In the genomic region with DNA sequence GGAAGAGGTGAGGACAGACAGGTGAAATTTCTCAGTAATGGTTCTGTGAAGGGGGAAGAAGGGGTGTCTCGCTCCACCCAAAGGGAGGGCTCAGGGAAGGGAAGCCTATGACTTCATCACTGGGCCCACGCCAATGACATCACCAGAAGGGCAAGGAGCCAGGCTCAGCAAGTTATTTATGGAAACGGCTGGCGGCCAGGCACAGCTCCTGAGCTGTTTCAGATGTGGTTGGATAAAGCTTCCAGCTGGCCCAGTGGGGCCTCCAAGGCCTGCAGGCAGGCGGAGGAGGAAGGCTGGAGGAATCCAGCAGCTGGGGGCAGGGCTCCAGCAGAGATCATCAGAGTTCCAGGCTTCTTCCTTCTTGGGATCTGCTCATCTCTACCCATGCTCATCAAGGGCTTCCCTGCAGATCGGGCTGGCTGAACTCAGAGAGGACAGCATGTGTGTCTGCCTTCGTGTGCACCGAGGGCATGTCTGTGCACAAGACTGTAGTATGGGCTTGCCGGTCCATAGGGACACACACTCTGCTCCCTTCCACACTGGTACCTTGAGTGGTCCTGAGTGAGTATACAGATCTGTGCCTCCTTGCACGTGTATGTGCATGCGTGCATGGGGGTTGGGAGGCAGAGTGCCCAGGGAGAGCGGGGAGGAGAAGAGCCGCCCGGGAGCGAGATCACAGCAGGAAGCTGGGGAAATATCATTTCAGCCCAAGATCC, we compare ENCODE assay signal across 9 mouse cellular contexts.
DNase-seq lines count a peak whose midpoint lies in the region; ATAC-seq and TF ChIP-seq lines count a peak whose summit lies in the region.
"Had no signal": no experiment of that assay in that cellular context is flagged by ENCODE, and none has a peak within 500 bp of the region (broad histone marks: within the 10 kb centered on the region; RNA-seq: fewer than 3 reads in every experiment).

No protein-coding gene starts in this region.

- no peaks in the 10 kb centered on the region for H3K9me3 ChIP-seq in liver, embryonic 12.5 days (replicated peaks)

- H3K9ac ChIP-seq in liver, embryonic 12.5 days: no peak overlapping the region

- intact Hi-C loops in heart, postnatal 36 days (cut with DNase I): no loop called here

- 38% methylated on average over 15 of the region's 15 CpGs for WGBS in liver, embryonic 12.5 days (ENCODE audit: insufficient replicate concordance)
- 65% methylated on average over 15 of the region's 15 CpGs for WGBS in thymus, adult 2 months

- no peak overlapping the region for H3K4me2 ChIP-seq in liver, embryonic 12.5 days

- no peak for TF ChIP-seq POLR2A in thymus, adult 2 months (IDR thresholded peaks at IDR 0.05; ENCODE audit: control insufficient read depth, extremely low read depth, insufficient read depth, low read length, poor library complexity)

- no peaks in the 10 kb centered on the region for H3K27me3 ChIP-seq in liver, embryonic 12.5 days (replicated peaks)
- no peaks in the 10 kb centered on the region for H3K27me3 ChIP-seq in thymus, adult 2 months (ENCODE audit: control insufficient read depth, insufficient read depth, low read length)

- H3K4me3 ChIP-seq in liver, embryonic 12.5 days: no peak overlapping the region
- no peak overlapping the region for H3K4me3 ChIP-seq in thymus, adult 2 months (ENCODE audit: control insufficient read depth, insufficient read depth, low read length)
- H3K4me3 ChIP-seq: myocyte had no signal

- no peaks in the 10 kb centered on the region for H3K36me3 ChIP-seq in liver, embryonic 12.5 days
- no peaks in the 10 kb centered on the region for H3K36me3 ChIP-seq in thymus, adult 2 months (ENCODE audit: control insufficient read depth, insufficient read depth, low read length)

- no peak for TF ChIP-seq CTCF in thymus, adult 2 months (IDR thresholded peaks at IDR 0.05; ENCODE audit: borderline replicate concordance, control insufficient read depth, extremely low read depth, insufficient read depth, low read length, poor library complexity)

- DNase-seq in adipocyte (ENCODE audit: low spot score): peak; percentile 7
- peak; percentile 83 for DNase-seq in cerebellum, adult 8-10 months
- DNase-seq in frontal cortex, postnatal 10 days (ENCODE audit: low spot score in 2 of 2): peak; percentile 88
- DNase-seq in heart, postnatal 36 days: peak; percentile 97
- DNase-seq in layer of hippocampus, adult 11-12 months (ENCODE audit: low spot score): peak; percentile 93
- DNase-seq in right cerebral cortex, adult 18-20 months: peak; percentile 92
- no peak for DNase-seq in thymus, adult 2 months

- no peaks in the 10 kb centered on the region for H3K4me1 ChIP-seq in liver, embryonic 12.5 days
- peaks cover 11% of the 10 kb centered on the region for H3K4me1 ChIP-seq in thymus, adult 2 months (replicated peaks; ENCODE audit: control insufficient read depth, insufficient read depth, low read length)

- 0 out of 2 replicates have a peak, but pooled peaks have one; percentile 10 for ATAC-seq in liver, embryonic 12.5 days

- no peak overlapping the region for H3K27ac ChIP-seq in liver, embryonic 12.5 days
- no peak overlapping the region for H3K27ac ChIP-seq in thymus, adult 2 months (ENCODE audit: control insufficient read depth, insufficient read depth, low read length)
